Mouse (Mus musculus) cortical plate, adult 2 months (tissue): ENCODE results near the gene Kcnj10.

Source experiments
- CTCF ChIP-seq: fragments of 200-500 bp; IDR thresholded peaks from 2 replicates; pipeline ENCODE4 v1.5.1; 2011; ENCODE audit warnings: mild to moderate bottlenecking, control low read depth, low read length; ENCODE audit not compliant: insufficient read depth; ENCODE audit errors: extremely low read depth
- POLR2A ChIP-seq: fragments of 200-500 bp; IDR thresholded peaks from 2 replicates; pipeline ENCODE4 v1.6.1; 2011; ENCODE audit warnings: mild to moderate bottlenecking, low read length, control low read depth; ENCODE audit not compliant: insufficient read depth; ENCODE audit errors: extremely low read depth

DNA sequence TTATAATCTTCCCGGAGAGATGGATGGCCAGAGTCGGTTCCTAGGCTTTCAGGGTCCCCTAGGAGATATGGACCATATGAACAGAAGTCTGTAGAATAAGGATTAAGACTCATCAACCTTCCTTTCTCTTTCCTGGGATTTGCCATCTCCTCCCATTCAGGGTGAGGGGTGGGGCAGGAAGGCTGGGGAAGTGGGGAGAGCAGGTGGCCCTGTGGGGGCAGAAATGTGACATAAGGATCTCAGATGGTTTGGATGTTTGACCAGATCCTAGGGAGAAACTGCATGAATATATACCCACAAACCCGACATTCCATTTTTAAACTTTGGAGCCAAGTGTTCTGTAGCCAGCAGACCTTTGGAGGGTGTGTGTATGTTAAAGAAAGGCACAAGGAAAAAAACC is 13.0 kb upstream of the Kcnj10 start:
- TF ChIP-seq CTCF, result no peak
- no peak for TF ChIP-seq POLR2A
